Mouse (Mus musculus) CH12F3 (cell line): ENCODE data around the gene P3h1.

Experiments
- in situ Hi-C: fragments of 300-500 bp; cut with MboI; formaldehyde crosslinking; loops from 2 replicates; pipeline ENCODE4 v1.14.3; 2020; ENCODE audit warnings: low sequenced_read_pairs

The P3h1 gene

GRCm38 (mm10) chr4:119232410-119233255 is at the start of gene P3h1, which contains the start of gene AU022252:
Gene P3h1, plus strand, starts transcription at chr4:119232915.
Gene AU022252, minus strand, starts transcription at chr4:119232712.
- in situ Hi-C loops, result no loop called here

GRCm38 (mm10) chr4:119183525-119183924 is 49.2 kb upstream of the P3h1 start:
- in situ Hi-C loops, result no loop called here

GRCm38 (mm10) chr4:119185771-119186170 is 46.9 kb upstream of the P3h1 start:
- in situ Hi-C loops, result no loop called here

GRCm38 (mm10) chr4:119188060-119188785 is 44.5 kb upstream of the P3h1 start:
- in situ Hi-C loops, result no loop called here

- in situ Hi-C loops, result no loop called here
Observed at GRCm38 (mm10) chr4:119189392-119189791, 43.3 kb upstream of the P3h1 start.

- in situ Hi-C loops, result no loop called here
Observed at GRCm38 (mm10) chr4:119189864-119190263, 42.9 kb upstream of the P3h1 start, which contains the start of gene Ermap. Gene Ermap, minus strand, starts transcription at chr4:119190011.

GRCm38 (mm10) chr4:119190618-119191017 is 42.1 kb upstream of the P3h1 start:
- in situ Hi-C loops, result no loop called here

- in situ Hi-C loops, result no loop called here
Observed at GRCm38 (mm10) chr4:119191273-119191672, 41.4 kb upstream of the P3h1 start.

GRCm38 (mm10) chr4:119192757-119193156 is 40.0 kb upstream of the P3h1 start:
- in situ Hi-C loops, result no loop called here

- in situ Hi-C loops, result no loop called here
Observed at GRCm38 (mm10) chr4:119194909-119195581, 37.7 kb upstream of the P3h1 start, which contains the start of gene Svbp. Gene Svbp, plus strand, starts transcription at chr4:119195306.

- in situ Hi-C loops, result no loop called here
Observed at GRCm38 (mm10) chr4:119195582-119196320, 37.0 kb upstream of the P3h1 start.

GRCm38 (mm10) chr4:119198105-119198504 is 34.6 kb upstream of the P3h1 start:
- in situ Hi-C loops, result no loop called here

GRCm38 (mm10) chr4:119204672-119205071 is 28.0 kb upstream of the P3h1 start:
- in situ Hi-C loops, result no loop called here

- in situ Hi-C loops, result no loop called here
Observed at GRCm38 (mm10) chr4:119216667-119217066, 16.0 kb upstream of the P3h1 start.

GRCm38 (mm10) chr4:119218169-119218568 is 14.5 kb upstream of the P3h1 start, which contains the start of gene Tmem269:
Gene Tmem269, minus strand, starts transcription at chr4:119218217.
- in situ Hi-C loops, result no loop called here

GRCm38 (mm10) chr4:119223696-119224095 is 9.0 kb upstream of the P3h1 start:
- in situ Hi-C loops, result no loop called here

- in situ Hi-C loops, result no loop called here
Observed at GRCm38 (mm10) chr4:119224534-119224933, 8.2 kb upstream of the P3h1 start.

- in situ Hi-C loops, result no loop called here
Observed at GRCm38 (mm10) chr4:119225719-119226118, 7.0 kb upstream of the P3h1 start.

- in situ Hi-C loops, result no loop called here
Observed at GRCm38 (mm10) chr4:119226751-119227150, 6.0 kb upstream of the P3h1 start.

- in situ Hi-C loops, result no loop called here
Observed at GRCm38 (mm10) chr4:119233256-119233901, 664 bp downstream of the P3h1 start.
